Mouse (Mus musculus) forebrain, postnatal 0 days (tissue): Measurements from ENCODE around the gene Dcaf17. TPM values are rescaled to one million over a fixed set of nuclear protein-coding genes. Genes with fewer than 3 reads are reported as not detected.

Experiments used
- ATAC-seq: fragments of 200-750 bp; cut with Nextera tagmentation; 2 replicates; pipeline ENCODE4 v1.8.0; 2017; ENCODE audit warnings: mild to moderate bottlenecking, moderate library complexity
- DNase-seq: peaks from one replicate; pipeline ENCODE4 v3.0.0-alpha.2; 2015
- H3K27ac ChIP-seq: fragments of 300-500 bp; sonication (generic); 2 replicates; pipeline ENCODE4 v1.5.1; 2014; ENCODE audit warnings: low read depth, mild to moderate bottlenecking, antibody characterized with exemption, low read length, moderate library complexity, mixed read lengths
- H3K27me3 ChIP-seq: fragments of 300-500 bp; sonication (generic); 2 replicates; pipeline ENCODE4 v1.6.1; 2014; ENCODE audit warnings: mild to moderate bottlenecking, low read length, mixed read lengths; ENCODE audit not compliant: insufficient read depth
- H3K36me3 ChIP-seq: fragments of 300-500 bp; sonication (generic); 2 replicates; pipeline ENCODE4 v1.6.1; 2014; ENCODE audit warnings: mild to moderate bottlenecking, moderate library complexity; ENCODE audit not compliant: insufficient read depth
- H3K4me1 ChIP-seq: fragments of 300-500 bp; sonication (generic); 2 replicates; pipeline ENCODE4 v1.6.1; 2014; ENCODE audit warnings: antibody characterized with exemption; ENCODE audit not compliant: insufficient read depth
- H3K4me2 ChIP-seq: fragments of 300-500 bp; sonication (generic); 2 replicates; pipeline ENCODE4 v1.6.1; 2014; ENCODE audit warnings: low read depth, mild to moderate bottlenecking, moderate library complexity
- H3K4me3 ChIP-seq: fragments of 300-500 bp; sonication (generic); 2 replicates; pipeline ENCODE4 v1.5.1; 2014; ENCODE audit warnings: low read depth, low read length, mixed read lengths
- H3K9ac ChIP-seq: fragments of 300-500 bp; sonication (generic); 2 replicates; pipeline ENCODE4 v1.6.1; 2014; ENCODE audit warnings: mild to moderate bottlenecking
- H3K9me3 ChIP-seq: fragments of 300-500 bp; sonication (generic); 2 replicates; pipeline ENCODE4 v1.6.1; 2016; ENCODE audit warnings: low read length
- CTCF ChIP-seq: sonication (generic); IDR thresholded peaks from 2 replicates; pipeline ENCODE4 v1.5.1; 2016; ENCODE audit warnings: antibody characterized with exemption, control low read depth, low read depth
- WGBS: fragments of 180-500 bp; shearing (Covaris S2); extraction: QIAGEN DNeasy Blood & Tissue Kit; methylation state at CpG from one replicate; pipeline ENCODE4 v1.1.7; 2014; 5-methylcytosine and 5-hydroxymethylcytosine counted together
- polyA plus RNA-seq: library from polyadenylated mRNA; unstranded; fragments of >200 nt; fragmentation: Nextera tagmentation; extraction: Ambion mirVana; gene quantifications from 2 replicates; pipeline ENCODE4 v1.2.1, GENCODE M21; 2015
- total RNA-seq: library from RNA; depleted of rRNA; stranded (reverse); fragments of >200 nt; gene quantifications from 2 replicates; pipeline ENCODE4 v1.2.3, GENCODE M21; 2014

The Dcaf17 gene
- total and polyA plus RNA-seq, 2 experiments from 2014 or later, result 19.1 to 23.7 TPM

DNA sequence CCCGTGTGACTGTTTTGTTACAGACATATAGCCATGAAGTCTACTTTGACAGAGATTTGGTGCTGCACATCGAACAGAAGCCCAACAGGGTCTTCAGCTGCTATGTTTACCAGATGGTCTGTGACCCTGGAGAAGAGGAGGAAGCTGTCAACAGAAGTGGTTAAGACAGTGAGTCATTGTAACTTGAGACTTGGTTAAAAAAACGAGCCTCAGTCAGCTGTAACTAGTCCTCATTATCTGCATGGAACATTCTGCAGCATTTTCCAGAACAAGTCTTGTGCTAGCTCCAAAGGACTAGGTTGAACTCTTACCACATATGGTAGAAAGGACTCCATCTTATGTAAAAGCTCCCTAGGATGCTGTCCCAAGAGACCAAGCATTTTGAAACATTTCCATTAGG is 34.6 kb downstream of the Dcaf17 start:
- 85% methylated on average over 3 of the region's 3 CpGs for WGBS
- H3K4me2 ChIP-seq, result no peak overlapping the region
- DNase-seq (no peak), ATAC-seq (no peak)
- no peak for TF ChIP-seq CTCF
- H3K9me3 ChIP-seq, result no peaks in the 10 kb centered on the region
- H3K4me3 ChIP-seq, result no peak overlapping the region
- H3K4me1 ChIP-seq, result no peaks in the 10 kb centered on the region
- peaks cover 33% of the 10 kb centered on the region for H3K36me3 ChIP-seq
- no peaks in the 10 kb centered on the region for H3K27me3 ChIP-seq
- H3K27ac ChIP-seq, result no peak overlapping the region
- H3K9ac ChIP-seq, result no peak overlapping the region

DNA sequence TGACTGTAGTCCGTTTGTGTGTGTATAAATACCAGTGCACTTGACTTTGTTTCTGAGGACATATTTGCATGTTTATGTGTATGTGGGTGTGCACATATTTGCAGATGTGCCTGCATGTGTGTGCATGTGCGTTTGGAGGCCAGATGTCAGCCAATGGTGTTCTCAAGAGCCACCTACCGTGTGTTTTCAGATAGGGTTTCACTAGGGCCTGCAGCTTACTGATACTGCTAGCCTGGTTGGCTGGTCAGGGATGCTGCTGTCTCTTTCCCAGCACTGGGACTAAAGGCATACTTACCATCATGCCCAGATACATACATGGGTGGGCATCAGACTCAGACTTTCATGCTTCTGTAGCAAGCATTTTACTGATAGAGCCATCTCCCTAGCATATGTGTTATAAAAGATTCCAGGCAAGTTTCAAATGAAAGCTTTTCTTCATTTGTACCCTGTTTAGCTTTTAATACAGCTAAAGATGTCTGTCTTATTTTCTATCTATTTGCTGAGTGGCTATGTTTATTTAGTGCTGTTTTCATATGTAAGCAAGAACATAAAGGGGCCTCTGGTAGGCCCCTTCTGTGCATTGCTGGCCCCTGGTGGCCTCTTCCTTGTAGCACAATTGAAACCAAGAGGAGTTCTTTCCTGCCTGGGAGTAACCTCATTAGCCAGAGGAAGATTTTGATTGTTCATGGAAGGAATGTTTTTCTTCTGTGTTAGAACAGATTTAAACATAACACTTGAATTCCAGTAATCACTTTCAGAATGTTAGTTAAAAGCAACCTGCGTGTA is 35.7 kb downstream of the Dcaf17 start:
- Histone ChIP-seq H3K4me2 (no peak overlapping the region), H3K36me3 (peaks cover 33% of the 10 kb centered on the region), H3K4me3 (no peak overlapping the region), H3K4me1 (no peaks in the 10 kb centered on the region), H3K27ac (no peak overlapping the region), H3K9me3 (no peaks in the 10 kb centered on the region), H3K27me3 (no peaks in the 10 kb centered on the region), H3K9ac (no peak overlapping the region)
- peak; percentile 41 for TF ChIP-seq CTCF
- DNase-seq (no peak), ATAC-seq (no peak)
- WGBS, result 87% methylated on average over 4 of the region's 4 CpGs

DNA sequence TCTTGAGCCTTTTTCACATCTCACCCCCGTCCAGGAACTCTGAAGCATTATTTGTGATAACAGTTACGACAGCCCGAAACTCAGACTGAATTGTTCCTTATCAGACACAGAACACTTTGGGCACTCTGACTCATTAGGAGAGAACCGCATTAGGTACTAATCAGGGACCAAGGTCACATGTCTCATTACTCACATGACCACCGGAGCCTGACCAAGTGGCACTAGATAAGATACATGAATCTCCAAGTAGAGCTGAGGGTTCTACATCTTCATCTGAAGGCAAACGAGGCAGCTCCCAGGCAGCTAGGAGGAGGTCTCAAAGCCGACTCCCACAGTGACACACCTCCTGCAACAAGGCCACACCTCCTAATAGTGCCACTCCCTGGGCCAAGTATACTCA is 41.0 kb downstream of the Dcaf17 start:
- peaks cover 15% of the 10 kb centered on the region for H3K36me3 ChIP-seq
- no peak overlapping the region for H3K27ac ChIP-seq
- 87% methylated on average over 7 of the region's 7 CpGs for WGBS
- H3K4me2 ChIP-seq, result no peak overlapping the region
- H3K4me3 ChIP-seq, result no peak overlapping the region
- DNase-seq, result no peak
- no peak overlapping the region for H3K9ac ChIP-seq
- TF ChIP-seq CTCF, result no peak
- no peaks in the 10 kb centered on the region for H3K4me1 ChIP-seq
- H3K27me3 ChIP-seq, result no peaks in the 10 kb centered on the region
- H3K9me3 ChIP-seq, result no peaks in the 10 kb centered on the region
- no peak for ATAC-seq

DNA sequence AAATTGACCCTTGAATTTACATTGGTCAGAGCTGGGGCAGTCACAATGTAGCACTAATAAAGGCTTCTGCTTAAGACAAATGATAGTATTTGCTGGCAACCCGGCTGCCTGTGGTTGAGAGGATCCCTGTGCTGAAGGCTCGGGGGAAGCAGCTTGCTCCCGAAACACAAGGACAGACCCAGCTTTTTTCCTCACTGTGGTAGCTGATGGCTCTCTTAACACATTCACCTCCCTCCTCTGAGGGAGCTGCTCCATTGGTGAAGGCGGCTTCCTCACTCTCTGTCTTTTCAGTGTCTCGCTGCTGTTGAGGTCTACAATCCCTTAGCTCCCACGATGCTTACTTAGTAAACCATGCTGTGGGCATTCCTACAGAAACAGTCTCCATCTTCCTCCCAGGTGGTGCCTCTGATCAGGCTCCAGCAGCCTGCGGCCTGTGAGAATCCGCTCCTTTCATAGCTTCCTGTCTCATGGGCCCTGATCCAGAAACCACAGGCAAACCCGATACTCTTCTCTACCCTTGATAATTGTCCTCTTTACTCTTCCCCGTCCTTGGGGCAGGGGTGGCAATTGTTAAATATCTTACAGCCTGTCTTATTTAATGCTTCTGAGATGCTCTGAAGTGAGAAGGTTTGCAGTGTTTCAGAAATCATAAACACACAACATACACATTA is 47.6 kb downstream of the Dcaf17 start:
- DNase-seq, result no peak
- Histone ChIP-seq H3K4me3 (no peak overlapping the region), H3K4me1 (no peaks in the 10 kb centered on the region), H3K27me3 (no peaks in the 10 kb centered on the region), H3K27ac (no peak overlapping the region), H3K9ac (no peak overlapping the region), H3K36me3 (peaks cover 8% of the 10 kb centered on the region), H3K4me2 (no peak overlapping the region), H3K9me3 (no peaks in the 10 kb centered on the region)
- 80% methylated on average over 10 of the region's 10 CpGs for WGBS
- ATAC-seq, result no peak
- TF ChIP-seq CTCF, result no peak

DNA sequence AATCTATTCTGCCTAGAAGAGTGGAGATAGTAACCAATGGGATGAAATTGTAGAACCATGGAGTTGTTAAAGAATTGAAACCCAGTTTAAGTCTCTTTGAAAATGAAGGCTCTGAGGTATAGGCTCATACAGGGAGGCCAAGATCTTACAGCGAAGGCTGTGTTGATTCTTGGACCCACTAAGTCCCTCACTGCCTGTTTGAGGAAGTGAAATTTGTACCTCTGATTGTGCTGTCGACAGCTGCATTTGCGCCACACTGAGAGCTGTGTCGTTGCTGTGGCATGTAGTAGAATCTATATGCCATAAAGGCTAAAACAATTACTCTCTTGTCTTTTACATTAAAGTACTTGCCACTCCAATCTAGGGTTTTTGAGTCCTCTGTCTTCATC is 48.2 kb downstream of the Dcaf17 start:
- no peak overlapping the region for H3K4me3 ChIP-seq
- no peak overlapping the region for H3K4me2 ChIP-seq
- DNase-seq (no peak), ATAC-seq (no peak)
- 87% methylated on average over 4 of the region's 4 CpGs for WGBS
- no peak overlapping the region for H3K9ac ChIP-seq
- H3K36me3 ChIP-seq, result peaks cover 8% of the 10 kb centered on the region
- no peaks in the 10 kb centered on the region for H3K9me3 ChIP-seq
- no peaks in the 10 kb centered on the region for H3K27me3 ChIP-seq
- no peak for TF ChIP-seq CTCF
- no peaks in the 10 kb centered on the region for H3K4me1 ChIP-seq
- no peak overlapping the region for H3K27ac ChIP-seq

- WGBS, result 80% methylated on average over 3 of the region's 3 CpGs
- no peak overlapping the region for H3K4me2 ChIP-seq
- no peaks in the 10 kb centered on the region; the same call in 1 of the 2 replicates for H3K36me3 ChIP-seq
- no peaks in the 10 kb centered on the region for H3K27me3 ChIP-seq
- H3K9ac ChIP-seq, result no peak overlapping the region
- H3K4me3 ChIP-seq, result no peak overlapping the region
- no peak for TF ChIP-seq CTCF
- H3K9me3 ChIP-seq, result no peaks in the 10 kb centered on the region
- H3K27ac ChIP-seq, result no peak overlapping the region
- H3K4me1 ChIP-seq, result no peaks in the 10 kb centered on the region
- ATAC-seq (no peak), DNase-seq (no peak)
Observed at GRCm38 (mm10) chr2:71104696-71105095, 49.6 kb downstream of the Dcaf17 start.

- Histone ChIP-seq H3K36me3 (no peaks in the 10 kb centered on the region; the same call in 1 of the 2 replicates), H3K4me2 (no peak overlapping the region), H3K4me1 (no peaks in the 10 kb centered on the region), H3K9ac (no peak overlapping the region), H3K27ac (no peak overlapping the region), H3K27me3 (no peaks in the 10 kb centered on the region), H3K9me3 (no peaks in the 10 kb centered on the region), H3K4me3 (no peak overlapping the region)
- no peak for ATAC-seq
- 82% methylated on average over 14 of the region's 14 CpGs for WGBS
- no peak for TF ChIP-seq CTCF
- DNase-seq, result no peak
Observed at GRCm38 (mm10) chr2:71105469-71106215, 50.5 kb downstream of the Dcaf17 start.
